ENCODE assay signal across 9 mouse cellular contexts in genomic region chr3:92907571-92907970, GRCm38 (mm10). TPM values are rescaled to one million over a fixed set of nuclear protein-coding genes. Genes with fewer than 3 reads are reported as not detected.
DNase-seq lines count a peak whose midpoint lies in the region; ATAC-seq and TF ChIP-seq lines count a peak whose summit lies in the region.
"Had no signal": no experiment of that assay in that cellular context is flagged by ENCODE, and none has a peak within 500 bp of the region (broad histone marks: within the 10 kb centered on the region; RNA-seq: fewer than 3 reads in every experiment).

No protein-coding gene starts in this region.

- no peak overlapping the region for H3K4me3 ChIP-seq in limb, embryonic 11.5 days (ENCODE audit: low read depth, low read length)
- H3K4me3 ChIP-seq in limb, embryonic 10.5 days, result no peak overlapping the region
- no peak overlapping the region for H3K4me3 ChIP-seq in cortical plate, adult 2 months (ENCODE audit: insufficient read depth, low read length)
- H3K4me3 ChIP-seq: liver, embryonic 13.5 days had no signal

- H3K27ac ChIP-seq in limb, embryonic 11.5 days (replicated peaks; ENCODE audit: low read depth, low read length), result no peak overlapping the region
- H3K27ac ChIP-seq in limb, embryonic 10.5 days, result no peak overlapping the region
- no peak overlapping the region for H3K27ac ChIP-seq in cortical plate, adult 2 months (ENCODE audit: insufficient read depth, low read length)
- H3K27ac ChIP-seq: liver, embryonic 13.5 days had no signal

- no peaks in the 10 kb centered on the region for H3K36me3 ChIP-seq in limb, embryonic 11.5 days (ENCODE audit: control insufficient read depth, insufficient read depth, low read length)
- H3K36me3 ChIP-seq in limb, embryonic 10.5 days, result no peaks in the 10 kb centered on the region
- H3K36me3 ChIP-seq: liver, embryonic 13.5 days had no signal

- no peaks in the 10 kb centered on the region for H3K4me1 ChIP-seq in limb, embryonic 11.5 days (ENCODE audit: control insufficient read depth, insufficient read depth, low read length)
- H3K4me1 ChIP-seq in limb, embryonic 10.5 days, result no peaks in the 10 kb centered on the region
- H3K4me1 ChIP-seq in cortical plate, adult 2 months (ENCODE audit: control insufficient read depth, insufficient read depth, low read length), result no peaks in the 10 kb centered on the region
- H3K4me1 ChIP-seq: liver, embryonic 13.5 days had no signal

- TF ChIP-seq CTCF in cortical plate, adult 2 months (IDR thresholded peaks at IDR 0.05; ENCODE audit: extremely low read depth, insufficient read depth, low read length), result peak; percentile 58

- peak; percentile 3 to 4 for DNase-seq in cerebellum, adult 18-20 months
- peak; percentile 33 for DNase-seq in limb, embryonic 11.5 days (ENCODE audit: low spot score)
- no peak for DNase-seq in limb, embryonic 10.5 days (ENCODE audit: low spot score)
- no peak for DNase-seq in thymus, postnatal 10 days (ENCODE audit: low spot score in 2 of 2)
- DNase-seq in cerebellum, adult 11-12 months, result no peak
- DNase-seq: liver, embryonic 13.5 days had no signal

- no peaks in the 10 kb centered on the region for H3K9me3 ChIP-seq in limb, embryonic 11.5 days (ENCODE audit: control insufficient read depth, low read length)
- H3K9me3 ChIP-seq in limb, embryonic 10.5 days (replicated peaks), result no peaks in the 10 kb centered on the region
- H3K9me3 ChIP-seq: liver, embryonic 13.5 days had no signal

- no peak overlapping the region for H3K9ac ChIP-seq in limb, embryonic 11.5 days (ENCODE audit: low read length)
- H3K9ac ChIP-seq: liver, embryonic 13.5 days had no signal

- no peak overlapping the region for H3K4me2 ChIP-seq in limb, embryonic 11.5 days (ENCODE audit: low read depth, severe bottlenecking)
- H3K4me2 ChIP-seq: liver, embryonic 13.5 days had no signal

- WGBS in limb, embryonic 11.5 days, result 29% methylated on average over 4 of the region's 4 CpGs
- 30% methylated on average over 4 of the region's 4 CpGs for WGBS in limb, embryonic 10.5 days

- TF ChIP-seq POLR2A in cortical plate, adult 2 months (IDR thresholded peaks at IDR 0.05; ENCODE audit: extremely low read depth, insufficient read depth, low read length), result no peak

- ATAC-seq in cerebellum, adult (ENCODE audit: insufficient number of reproducible peaks, low FRiP score, low TSS enrichment), result no peak
- no peak; the same call in 1 of the 2 replicates for ATAC-seq in limb, embryonic 11.5 days (ENCODE audit: insufficient number of reproducible peaks, low FRiP score, low TSS enrichment, low read depth)
- peak; percentile 57; the same call in 1 of the 2 replicates for ATAC-seq in megakaryocyte progenitor cell, adult 5-6 weeks (replicated peaks; ENCODE audit: poor library complexity)

- H3K27me3 ChIP-seq in limb, embryonic 11.5 days (ENCODE audit: control insufficient read depth, insufficient read depth, low read length), result no peaks in the 10 kb centered on the region
- no peaks in the 10 kb centered on the region for H3K27me3 ChIP-seq in limb, embryonic 10.5 days (ENCODE audit: low read depth, poor library complexity, severe bottlenecking)
- H3K27me3 ChIP-seq: liver, embryonic 13.5 days had no signal

RNA-seq across cellular contexts. Expression of gene Lce3a, which starts 18.5 kb away (rescaled TPM):
- polyA plus RNA-seq in limb, embryonic 11.5 days (2014; fragmentation: Nextera tagmentation; extraction: Ambion mirVana), result not detected in 2 replicates
- not detected in 2 replicates for polyA plus RNA-seq in limb, embryonic 10.5 days (2016; fragmentation: Nextera tagmentation; extraction: Ambion mirVana)
- not detected in 2 replicates for polyA plus RNA-seq in cortical plate, adult 2 months (2012; rRNA removed)
- not detected in 2 replicates for total RNA-seq in megakaryocyte progenitor cell, adult 5-6 weeks (2015)
- total RNA-seq in megakaryocyte progenitor cell, adult 5-6 weeks (2017), result not detected in 2 replicates
- polyA plus RNA-seq: liver, embryonic 13.5 days had no signal

RNA-seq across cellular contexts. Expression of gene Lce3b, which starts 25.2 kb away (rescaled TPM):
- polyA plus RNA-seq in limb, embryonic 11.5 days (2014; fragmentation: Nextera tagmentation; extraction: Ambion mirVana), result not detected in 2 replicates
- not detected in 2 replicates for polyA plus RNA-seq in limb, embryonic 10.5 days (2016; fragmentation: Nextera tagmentation; extraction: Ambion mirVana)
- polyA plus RNA-seq in cortical plate, adult 2 months (2012; rRNA removed), result not detected in 2 replicates
- total RNA-seq in megakaryocyte progenitor cell, adult 5-6 weeks (2015), result not detected in 2 replicates
- total RNA-seq in megakaryocyte progenitor cell, adult 5-6 weeks (2017), result not detected in 2 replicates
- polyA plus RNA-seq: liver, embryonic 13.5 days had no signal

RNA-seq across cellular contexts. Expression of gene Lce3c, which starts 36.7 kb away (rescaled TPM):
- polyA plus RNA-seq in limb, embryonic 11.5 days (2014; fragmentation: Nextera tagmentation; extraction: Ambion mirVana), result not detected in 2 replicates
- not detected in 2 replicates for polyA plus RNA-seq in limb, embryonic 10.5 days (2016; fragmentation: Nextera tagmentation; extraction: Ambion mirVana)
- not detected in 2 replicates for polyA plus RNA-seq in cortical plate, adult 2 months (2012; rRNA removed)
- not detected in 2 replicates for total RNA-seq in megakaryocyte progenitor cell, adult 5-6 weeks (2015)
- not detected in 2 replicates for total RNA-seq in megakaryocyte progenitor cell, adult 5-6 weeks (2017)
- polyA plus RNA-seq: liver, embryonic 13.5 days had no signal

RNA-seq across cellular contexts. Expression of gene 2310050C09Rik, which starts 37.6 kb away (rescaled TPM):
- polyA plus RNA-seq in limb, embryonic 11.5 days (2014; fragmentation: Nextera tagmentation; extraction: Ambion mirVana), result not detected in 2 replicates
- not detected in 2 replicates for polyA plus RNA-seq in limb, embryonic 10.5 days (2016; fragmentation: Nextera tagmentation; extraction: Ambion mirVana)
- polyA plus RNA-seq in cortical plate, adult 2 months (2012; rRNA removed), result not detected in 2 replicates
- total RNA-seq in megakaryocyte progenitor cell, adult 5-6 weeks (2015), result not detected in 2 replicates
- not detected in 2 replicates for total RNA-seq in megakaryocyte progenitor cell, adult 5-6 weeks (2017)
- polyA plus RNA-seq: liver, embryonic 13.5 days had no signal

RNA-seq across cellular contexts. Expression of gene Lce3d, which starts 49.6 kb away (rescaled TPM):
- not detected in 2 replicates for polyA plus RNA-seq in limb, embryonic 11.5 days (2014; fragmentation: Nextera tagmentation; extraction: Ambion mirVana)
- polyA plus RNA-seq in limb, embryonic 10.5 days (2016; fragmentation: Nextera tagmentation; extraction: Ambion mirVana), result not detected in 2 replicates
- not detected in 2 replicates for polyA plus RNA-seq in cortical plate, adult 2 months (2012; rRNA removed)
- total RNA-seq in megakaryocyte progenitor cell, adult 5-6 weeks (2015), result not detected in 2 replicates
- not detected in 2 replicates for total RNA-seq in megakaryocyte progenitor cell, adult 5-6 weeks (2017)
- polyA plus RNA-seq: liver, embryonic 13.5 days had no signal

Comparison
In these comparisons a context has a peak if more than half of its experiments do, and no peak if none do; other contexts are left out.
1. DNase-seq: peak in cerebellum, adult 18-20 months (2 of 2) and limb, embryonic 11.5 days (single experiment); none in limb, embryonic 10.5 days (single experiment), thymus, postnatal 10 days (0 of 2) and cerebellum, adult 11-12 months (single experiment).